Mouse (Mus musculus) small intestine, adult 2 months (tissue): ENCODE results near the gene Cul4a.

Experiments
- CTCF ChIP-seq: fragments of 200-500 bp; IDR thresholded peaks from 2 replicates; pipeline ENCODE4 v1.5.1; 2012; ENCODE audit warnings: low read depth, mild to moderate bottlenecking, control low read depth, inconsistent platforms, low read length, moderate library complexity, mixed read lengths; ENCODE audit not compliant: insufficient replicate concordance, insufficient read length; ENCODE audit errors: extremely low read depth
- POLR2A ChIP-seq: fragments of 200-500 bp; IDR thresholded peaks from 2 replicates; pipeline ENCODE4 v1.6.1; 2012; ENCODE audit warnings: low read depth, mild to moderate bottlenecking, control low read depth, inconsistent platforms, low read length, moderate library complexity

GRCm38 (mm10) chr8:13180408-13180807, 75.0 kb downstream of the Cul4a start:
- no peak for TF ChIP-seq POLR2A
- TF ChIP-seq CTCF = no peak
